Mouse (Mus musculus): ENCODE results near the gene Vangl2. TPM values are rescaled to one million over a fixed set of nuclear protein-coding genes. Genes with fewer than 3 reads are reported as not detected.

The Vangl2 gene
- polyA plus RNA-seq, 2 experiments, result 0.69 to 0.73 TPM

DNA sequence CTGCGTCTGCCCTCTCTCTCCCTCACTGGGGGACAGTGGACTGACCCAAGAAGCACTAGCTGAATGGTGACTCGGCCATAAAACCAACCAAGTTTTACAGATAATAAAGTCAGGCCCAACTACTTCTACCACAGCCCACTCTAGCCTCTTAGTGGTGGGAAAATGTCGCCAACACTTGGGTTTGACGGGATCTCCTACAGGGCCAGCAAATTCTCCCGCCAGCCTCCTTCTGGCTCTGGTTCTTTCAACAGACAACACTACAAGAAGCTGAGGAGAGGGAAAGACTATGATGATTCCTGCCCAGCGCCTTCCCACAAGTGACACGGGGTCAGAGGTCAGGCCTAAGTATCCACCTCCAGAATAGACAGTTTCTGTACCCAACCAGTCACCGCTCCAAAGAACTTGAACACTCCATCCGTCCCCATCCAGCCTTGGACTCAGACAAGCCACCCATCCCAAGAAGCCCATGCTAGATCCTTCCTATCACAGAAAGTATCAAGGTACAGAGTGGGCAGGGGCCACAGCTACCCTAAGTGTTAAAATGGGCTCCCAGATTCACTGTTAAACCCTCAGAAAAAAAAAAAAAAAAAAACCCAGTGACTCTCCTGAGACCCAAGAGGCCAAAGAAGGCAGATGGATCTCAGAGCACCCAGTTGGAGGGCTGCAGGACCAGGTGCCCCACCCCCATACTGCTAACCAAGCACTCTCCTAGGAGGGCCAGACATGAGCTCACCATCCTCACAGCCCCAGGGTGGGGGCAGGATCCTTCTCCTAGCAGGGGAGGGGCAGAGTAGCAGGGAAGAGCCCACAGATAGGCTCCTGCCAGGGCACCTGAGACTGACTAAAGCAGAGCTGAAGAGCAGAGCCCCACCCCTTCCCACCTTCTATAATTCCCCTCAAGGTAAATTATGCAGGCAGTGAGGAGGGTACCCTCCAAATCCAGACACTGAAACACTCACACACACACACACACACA, 9.6 kb downstream of the Vangl2 start:
- no peak overlapping the region for H3K4me2 ChIP-seq (ENCODE audit: low read depth)
- H3K27me3 ChIP-seq (ENCODE audit: control insufficient read depth, insufficient read depth, low read length), result no peaks in the 10 kb centered on the region
- DNase-seq (ENCODE audit: low read depth in 3 of 3, low spot score in 3 of 3) (no peak), ATAC-seq (ENCODE audit: insufficient read depth) (no peak)
- no peaks in the 10 kb centered on the region for H3K4me1 ChIP-seq (replicated peaks; ENCODE audit: control insufficient read depth in 2 of 2, insufficient read depth in 2 of 2, low read length in 1 of 2)
- WGBS (ENCODE audit: insufficient replicate concordance), result 63% methylated on average over 9 of the region's 9 CpGs
- no peaks in the 10 kb centered on the region for H3K9me3 ChIP-seq (ENCODE audit: control insufficient read depth, low read length)
- no peaks in the 10 kb centered on the region for H3K36me3 ChIP-seq (replicated peaks; ENCODE audit: control insufficient read depth, insufficient read depth, low read depth)
- TF ChIP-seq CTCF (IDR thresholded peaks at IDR 0.05; ENCODE audit: low read depth), result no peak
- no peak for TF ChIP-seq EP300 (IDR thresholded peaks at IDR 0.05; ENCODE audit: low read depth)
- no peak overlapping the region for H3K9ac ChIP-seq (replicated peaks)
- no peak overlapping the region for H3K4me3 ChIP-seq (ENCODE audit: insufficient read depth in 1 of 2, low read depth in 2 of 2, low read length in 2 of 2)
- no peak overlapping the region for H3K27ac ChIP-seq

DNA sequence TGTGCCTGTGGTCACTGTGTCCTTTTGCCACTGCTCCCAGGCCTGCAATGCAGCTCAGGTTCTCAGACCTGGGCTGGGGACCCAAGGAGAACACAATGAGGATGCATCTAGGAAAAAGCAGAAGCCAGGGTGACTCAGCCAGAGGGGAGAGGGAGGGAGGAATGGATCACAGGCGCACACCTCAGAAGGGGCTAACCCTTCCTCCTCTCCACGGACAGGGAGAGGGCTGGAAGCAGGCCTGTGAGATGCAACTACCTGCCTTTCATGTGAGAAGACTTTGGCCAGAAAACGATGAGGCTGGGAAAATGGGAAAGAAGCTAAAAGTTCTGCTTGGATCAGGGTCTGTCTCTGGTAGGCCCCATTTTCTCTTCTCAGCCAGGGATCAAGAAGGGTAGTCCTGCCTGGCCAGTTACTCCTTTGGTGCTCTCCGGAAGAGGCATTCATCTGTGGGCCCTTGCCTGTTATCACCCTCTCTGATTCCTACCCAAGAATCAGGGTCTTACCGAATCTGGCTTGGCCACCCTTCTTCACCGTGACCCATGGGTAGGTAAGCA, 10.7 kb downstream of the Vangl2 start:
- H3K27me3 ChIP-seq (ENCODE audit: control insufficient read depth, insufficient read depth, low read length), result no peaks in the 10 kb centered on the region
- TF ChIP-seq CTCF (IDR thresholded peaks at IDR 0.05; ENCODE audit: low read depth), result no peak
- TF ChIP-seq EP300 (IDR thresholded peaks at IDR 0.05; ENCODE audit: low read depth), result no peak
- no peaks in the 10 kb centered on the region for H3K36me3 ChIP-seq (replicated peaks; ENCODE audit: control insufficient read depth, insufficient read depth, low read depth)
- no peaks in the 10 kb centered on the region for H3K9me3 ChIP-seq (ENCODE audit: control insufficient read depth, low read length)
- no peaks in the 10 kb centered on the region for H3K4me1 ChIP-seq (replicated peaks; ENCODE audit: control insufficient read depth in 2 of 2, insufficient read depth in 2 of 2, low read length in 1 of 2)
- H3K27ac ChIP-seq, result no peak overlapping the region
- 65% methylated on average over 6 of the region's 6 CpGs for WGBS (ENCODE audit: insufficient replicate concordance)
- no peak overlapping the region for H3K9ac ChIP-seq (replicated peaks)
- H3K4me3 ChIP-seq (ENCODE audit: insufficient read depth in 1 of 2, low read depth in 2 of 2, low read length in 2 of 2), result no peak overlapping the region
- no peak for ATAC-seq (ENCODE audit: insufficient read depth)
- H3K4me2 ChIP-seq (ENCODE audit: low read depth), result no peak overlapping the region
- no peak for DNase-seq (ENCODE audit: low read depth in 3 of 3, low spot score in 3 of 3)

DNA sequence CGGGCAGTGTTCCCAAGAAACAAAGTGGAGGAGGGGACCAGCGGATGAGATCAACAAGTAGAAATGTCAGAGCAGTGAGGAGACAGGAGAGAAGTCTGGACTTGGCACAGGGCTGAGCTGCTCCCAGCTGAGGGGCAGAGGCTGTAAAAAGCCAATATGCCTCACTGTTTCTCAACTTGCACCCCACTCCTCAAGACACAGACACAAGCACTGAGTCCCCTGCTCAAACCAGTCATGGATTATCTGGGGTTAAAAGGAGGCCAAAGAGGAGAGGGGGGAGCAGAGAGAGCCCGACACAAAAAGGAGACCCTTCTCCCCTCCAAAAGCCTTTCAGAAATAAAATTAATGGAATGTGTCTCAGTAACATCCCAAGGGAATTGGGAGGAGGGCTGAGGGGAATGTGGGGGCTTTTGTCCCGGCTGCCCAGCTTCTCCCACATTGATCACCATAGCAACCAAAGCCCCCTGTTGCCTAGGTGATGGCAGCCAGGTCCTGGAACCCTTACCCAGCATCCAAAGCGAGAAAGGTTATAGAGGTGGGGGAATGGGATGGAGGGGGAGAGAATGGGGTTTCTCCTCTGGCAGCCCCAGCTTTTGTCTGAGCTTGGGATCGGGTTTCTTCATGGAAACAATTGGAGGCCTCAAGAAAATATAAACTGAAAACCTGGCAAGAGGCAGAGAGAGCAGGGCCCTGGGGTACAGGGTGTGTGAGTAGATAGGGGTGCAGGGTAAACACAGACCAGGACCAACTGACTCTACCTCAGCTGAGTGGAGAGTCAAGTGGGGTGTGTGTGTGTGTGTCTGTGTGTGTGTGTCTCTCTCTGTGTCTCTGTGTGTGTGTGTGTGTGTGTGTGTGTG, 11.4 kb downstream of the Vangl2 start:
- Histone ChIP-seq H3K36me3 (replicated peaks; ENCODE audit: control insufficient read depth, insufficient read depth, low read depth) (no peaks in the 10 kb centered on the region), H3K4me2 (ENCODE audit: low read depth) (no peak overlapping the region), H3K27me3 (ENCODE audit: control insufficient read depth, insufficient read depth, low read length) (no peaks in the 10 kb centered on the region), H3K9me3 (ENCODE audit: control insufficient read depth, low read length) (no peaks in the 10 kb centered on the region), H3K4me1 (replicated peaks; ENCODE audit: control insufficient read depth in 2 of 2, insufficient read depth in 2 of 2, low read length in 1 of 2) (no peaks in the 10 kb centered on the region), H3K4me3 (ENCODE audit: insufficient read depth in 1 of 2, low read depth in 2 of 2, low read length in 2 of 2) (no peak overlapping the region), H3K27ac (no peak overlapping the region), H3K9ac (replicated peaks) (no peak overlapping the region)
- TF ChIP-seq CTCF (IDR thresholded peaks at IDR 0.05; ENCODE audit: low read depth) (no peak), EP300 (IDR thresholded peaks at IDR 0.05; ENCODE audit: low read depth) (no peak)
- ATAC-seq (ENCODE audit: insufficient read depth) (no peak), DNase-seq (ENCODE audit: low read depth in 3 of 3, low spot score in 3 of 3) (no peak)
- 63% methylated on average over 6 of the region's 6 CpGs for WGBS (ENCODE audit: insufficient replicate concordance)

DNA sequence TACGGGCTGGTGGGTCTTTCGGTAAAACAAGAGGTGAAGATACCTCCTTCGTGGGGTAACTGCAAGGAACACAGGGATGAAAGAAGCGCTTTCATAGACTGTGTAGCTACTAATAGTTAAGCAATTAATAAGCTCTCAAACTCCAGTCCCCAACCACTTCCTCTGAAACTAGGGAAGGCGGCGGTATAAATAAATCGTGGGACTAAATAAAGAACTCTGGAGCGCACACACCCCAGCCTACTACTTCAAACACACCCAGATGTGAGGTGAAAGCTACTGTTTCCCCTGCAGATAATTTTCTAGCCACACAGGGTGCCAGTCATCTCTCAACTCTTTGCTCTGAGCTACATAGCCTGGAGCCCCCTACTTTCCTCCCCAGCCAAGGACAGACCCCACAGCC, 12.2 kb downstream of the Vangl2 start:
- no peak overlapping the region for H3K9ac ChIP-seq (replicated peaks)
- no peak overlapping the region for H3K27ac ChIP-seq
- no peak overlapping the region for H3K4me2 ChIP-seq (ENCODE audit: low read depth)
- DNase-seq (ENCODE audit: low read depth in 3 of 3, low spot score in 3 of 3), result no peak
- no peak overlapping the region for H3K4me3 ChIP-seq (ENCODE audit: insufficient read depth in 1 of 2, low read depth in 2 of 2, low read length in 2 of 2)
- H3K27me3 ChIP-seq (ENCODE audit: control insufficient read depth, insufficient read depth, low read length), result no peaks in the 10 kb centered on the region
- no peaks in the 10 kb centered on the region for H3K36me3 ChIP-seq (replicated peaks; ENCODE audit: control insufficient read depth, insufficient read depth, low read depth)
- no peaks in the 10 kb centered on the region for H3K9me3 ChIP-seq (ENCODE audit: control insufficient read depth, low read length)
- 56% methylated on average over 8 of the region's 8 CpGs for WGBS (ENCODE audit: insufficient replicate concordance)
- no peak for ATAC-seq (ENCODE audit: insufficient read depth)
- H3K4me1 ChIP-seq (replicated peaks; ENCODE audit: control insufficient read depth in 2 of 2, insufficient read depth in 2 of 2, low read length in 1 of 2), result no peaks in the 10 kb centered on the region
- TF ChIP-seq CTCF (IDR thresholded peaks at IDR 0.05; ENCODE audit: low read depth) (no peak), EP300 (IDR thresholded peaks at IDR 0.05; ENCODE audit: low read depth) (no peak)
